Mouse (Mus musculus) forebrain, embryonic 16.5 days (tissue): Measurements from ENCODE around the gene Hip1r. TPM values are rescaled to one million over a fixed set of nuclear protein-coding genes. Genes with fewer than 3 reads are reported as not detected.

Experiments
- ATAC-seq: fragments of 200-750 bp; cut with Nextera tagmentation; 2 replicates; pipeline ENCODE4 v1.8.0; 2017; ENCODE audit warnings: mild to moderate bottlenecking, moderate library complexity
- H3K27ac ChIP-seq: fragments of 300-500 bp; sonication (generic); 2 replicates; pipeline ENCODE4 v1.5.1; 2014; ENCODE audit warnings: low read length, control low read depth
- H3K27me3 ChIP-seq: fragments of 300-500 bp; sonication (generic); replicated peaks from 2 replicates; pipeline ENCODE4 v1.6.1; 2014; ENCODE audit warnings: low read length; ENCODE audit not compliant: control insufficient read depth, insufficient read depth
- H3K36me3 ChIP-seq: fragments of 300-500 bp; sonication (generic); 2 replicates; pipeline ENCODE4 v1.6.1; 2014; ENCODE audit not compliant: control insufficient read depth, insufficient read depth
- H3K4me1 ChIP-seq: fragments of 300-500 bp; sonication (generic); replicated peaks from 2 replicates; pipeline ENCODE4 v1.6.1; 2014; ENCODE audit warnings: low read length; ENCODE audit not compliant: control insufficient read depth, insufficient read depth
- H3K4me2 ChIP-seq: fragments of 300-500 bp; sonication (generic); 2 replicates; pipeline ENCODE4 v1.6.1; 2014; ENCODE audit warnings: mild to moderate bottlenecking, low read length, control low read depth
- H3K4me3 ChIP-seq: fragments of 300-500 bp; sonication (generic); replicated peaks from 2 replicates; pipeline ENCODE4 v1.5.1; 2014; ENCODE audit warnings: mild to moderate bottlenecking, low read length, control low read depth
- H3K9ac ChIP-seq: fragments of 300-500 bp; sonication (generic); replicated peaks from 2 replicates; pipeline ENCODE4 v1.6.1; 2014; ENCODE audit warnings: low read depth, low read length, control low read depth
- H3K9me3 ChIP-seq: fragments of 300-500 bp; sonication (generic); 2 replicates; pipeline ENCODE4 v1.6.1; 2016; ENCODE audit warnings: low read length; ENCODE audit not compliant: control insufficient read depth
- WGBS: fragments of 180-500 bp; shearing (Covaris S2); extraction: QIAGEN DNeasy Blood & Tissue Kit; methylation state at CpG from one replicate; pipeline ENCODE4 v1.1.7; 2014; 5-methylcytosine and 5-hydroxymethylcytosine counted together
- polyA plus RNA-seq: library from polyadenylated mRNA; unstranded; fragments of >200 nt; fragmentation: Nextera tagmentation; extraction: Ambion mirVana; gene quantifications from 2 replicates; pipeline ENCODE4 v1.2.1, GENCODE M21; 2015

Hip1r gene
- polyA plus RNA-seq, 1 experiment from 2014 or later = 35.7 TPM

DNA sequence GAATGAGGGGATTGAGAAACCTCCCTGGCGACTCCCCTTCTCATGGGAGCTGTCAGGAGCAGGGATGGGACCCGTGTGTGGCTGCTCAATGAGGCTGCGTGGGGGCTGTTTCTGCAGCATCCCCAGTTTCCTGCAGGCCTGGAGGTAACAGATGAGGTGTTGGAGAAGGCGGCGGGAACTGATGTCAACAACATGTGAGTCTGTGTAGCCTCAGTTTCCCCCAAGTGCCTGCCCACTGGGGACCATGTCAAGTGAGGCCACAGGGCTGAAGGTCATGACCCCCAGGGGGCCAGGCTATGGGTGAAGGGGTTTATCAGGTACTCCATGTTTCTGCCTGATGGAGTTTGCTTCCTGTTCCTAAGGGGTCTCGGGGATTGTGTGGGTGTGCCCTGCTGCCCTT is 17.9 kb downstream of the Hip1r start:
- WGBS = 83% methylated on average over 6 of the region's 6 CpGs
- no peaks in the 10 kb centered on the region for H3K36me3 ChIP-seq
- no peak overlapping the region for H3K27ac ChIP-seq

DNA sequence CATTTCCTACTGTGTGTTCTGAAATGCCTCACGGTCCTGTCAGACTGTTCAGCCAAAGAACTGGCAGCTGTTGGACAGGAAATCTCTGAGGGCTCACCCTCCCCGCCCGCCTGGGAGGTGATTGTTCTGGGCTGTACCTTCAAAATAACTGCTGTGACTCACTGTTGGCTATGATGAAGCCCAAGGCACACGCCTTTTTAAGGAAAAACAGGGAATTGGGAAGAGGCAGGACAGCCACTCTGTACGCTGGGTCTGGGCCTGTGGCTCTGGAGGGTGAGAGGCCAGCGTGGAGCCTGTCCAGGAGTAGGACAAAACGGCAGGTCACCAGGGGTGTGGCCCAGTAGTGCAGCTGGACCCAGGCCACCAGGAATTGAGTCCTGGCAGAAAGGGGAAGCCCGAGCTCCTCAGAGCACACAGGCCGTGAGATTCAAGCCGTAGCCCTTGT is 18.8 kb downstream of the Hip1r start:
- Histone ChIP-seq H3K9ac (no peak overlapping the region; the same call in 1 of the 2 replicates), H3K4me2 (no peak overlapping the region), H3K36me3 (no peaks in the 10 kb centered on the region), H3K4me3 (no peak overlapping the region), H3K27ac (peak overlapping the region; percentile 77), H3K9me3 (no peaks in the 10 kb centered on the region), H3K27me3 (no peaks in the 10 kb centered on the region), H3K4me1 (peaks cover 15% of the 10 kb centered on the region)
- no peak for ATAC-seq
- WGBS = 77% methylated on average over 10 of the region's 10 CpGs

More for the DNA sequence above, 17.9 kb downstream of the Hip1r start:
- Histone ChIP-seq H3K9me3 (no peaks in the 10 kb centered on the region), H3K4me2 (no peak overlapping the region), H3K4me1 (peaks cover 9% of the 10 kb centered on the region), H3K9ac (no peak overlapping the region), H3K4me3 (no peak overlapping the region), H3K27me3 (no peaks in the 10 kb centered on the region)
- ATAC-seq = no peak

DNA sequence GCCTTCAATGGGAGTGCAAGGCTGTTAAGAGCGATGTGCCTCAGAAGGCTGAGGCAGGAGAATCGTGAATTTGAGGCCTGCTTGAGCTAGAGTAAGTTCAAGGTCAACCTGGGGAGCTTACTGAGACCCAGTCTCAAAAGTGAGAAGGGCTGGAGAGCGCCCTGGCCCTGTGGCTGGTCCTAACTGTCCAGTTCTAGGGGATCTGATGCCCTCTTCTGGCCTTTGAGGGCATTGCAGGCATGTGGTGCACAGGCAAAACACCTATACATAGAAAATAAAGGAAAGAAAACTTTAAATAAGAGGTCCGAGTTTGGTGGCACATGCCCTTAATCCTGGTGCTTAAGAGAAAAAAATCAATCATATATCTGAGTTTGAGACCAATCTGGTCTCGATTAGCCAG is 19.4 kb downstream of the Hip1r start:
- Histone ChIP-seq H3K9ac (no peak overlapping the region), H3K27me3 (no peaks in the 10 kb centered on the region), H3K4me2 (no peak overlapping the region), H3K4me3 (no peak overlapping the region), H3K36me3 (no peaks in the 10 kb centered on the region), H3K4me1 (peaks cover 21% of the 10 kb centered on the region), H3K27ac (peak overlapping the region; percentile 77), H3K9me3 (no peaks in the 10 kb centered on the region)
- peak; percentile 51; the same call in 1 of the 2 replicates for ATAC-seq
- 28% methylated on average over 5 of the region's 5 CpGs for WGBS

DNA sequence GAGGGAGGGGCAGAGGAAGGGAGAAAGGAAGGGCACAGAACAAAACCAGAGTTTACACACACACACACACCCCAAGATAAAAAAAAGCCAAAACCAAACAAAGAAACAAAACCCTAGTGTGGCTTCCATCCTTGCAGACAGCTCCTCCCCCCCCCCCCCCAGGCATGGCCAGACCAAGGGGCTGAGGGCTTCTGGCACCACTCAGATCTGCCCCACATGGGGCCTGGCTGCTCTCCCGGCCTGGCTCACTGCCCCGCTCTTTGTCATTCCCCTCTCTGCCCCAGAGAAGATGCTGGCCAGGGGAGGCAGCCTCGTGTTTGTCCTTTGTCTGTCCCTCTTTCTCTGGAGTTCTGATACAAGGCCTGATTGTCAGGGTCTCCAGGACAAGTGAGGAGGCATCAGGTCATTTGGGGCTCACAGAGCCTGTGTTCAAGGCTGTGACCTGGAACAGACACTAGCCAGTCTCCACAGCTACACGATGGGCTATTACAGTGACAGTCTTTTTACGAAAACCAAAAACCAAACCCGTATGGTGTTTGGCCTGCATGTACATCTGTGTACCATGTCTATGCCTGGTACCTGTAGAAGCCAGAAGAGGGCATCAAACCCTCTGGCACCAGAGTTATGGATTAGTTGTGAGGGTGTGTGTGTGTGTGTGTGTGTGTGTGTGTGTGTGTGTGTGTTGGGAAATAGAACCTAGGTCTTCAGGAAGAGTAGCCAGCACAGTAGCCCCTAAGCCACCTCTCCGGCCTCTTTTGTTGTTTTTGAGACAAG is 20.0 kb downstream of the Hip1r start:
- Histone ChIP-seq H3K4me2 (no peak overlapping the region), H3K9ac (peak overlapping the region; percentile 7), H3K4me1 (peaks cover 23% of the 10 kb centered on the region), H3K4me3 (no peak overlapping the region), H3K9me3 (no peaks in the 10 kb centered on the region), H3K36me3 (no peaks in the 10 kb centered on the region), H3K27ac (peak overlapping the region; percentile 77), H3K27me3 (no peaks in the 10 kb centered on the region)
- WGBS = 42% methylated on average over 7 of the region's 7 CpGs
- ATAC-seq = peak; percentile 79

DNA sequence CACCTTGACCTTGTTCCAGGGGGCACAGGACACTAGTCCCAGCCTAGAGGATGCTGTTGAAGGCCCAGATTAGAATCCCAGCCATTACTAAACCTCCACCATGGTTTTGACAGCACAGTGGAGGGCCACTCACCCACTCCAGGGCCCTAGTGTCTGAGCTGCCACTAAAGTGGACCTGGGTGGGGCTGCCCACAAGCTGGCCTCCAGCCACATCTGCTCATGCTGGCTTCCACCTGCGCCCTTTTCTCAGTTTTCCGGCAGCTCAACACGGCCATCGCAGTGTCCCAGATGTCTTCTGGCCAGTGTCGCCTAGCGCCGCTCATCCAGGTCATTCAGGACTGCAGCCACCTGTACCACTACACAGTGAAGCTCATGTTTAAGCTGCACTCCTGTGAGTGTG is 21.0 kb downstream of the Hip1r start:
- H3K4me2 ChIP-seq = no peak overlapping the region
- H3K36me3 ChIP-seq = no peaks in the 10 kb centered on the region
- 85% methylated on average over 7 of the region's 7 CpGs for WGBS
- H3K4me3 ChIP-seq = no peak overlapping the region
- no peak for ATAC-seq
- H3K27me3 ChIP-seq = no peaks in the 10 kb centered on the region
- H3K27ac ChIP-seq = peak overlapping the region; percentile 77; the same call in 1 of the 2 replicates
- no peak overlapping the region for H3K9ac ChIP-seq
- no peaks in the 10 kb centered on the region for H3K9me3 ChIP-seq
- H3K4me1 ChIP-seq = peaks cover 23% of the 10 kb centered on the region

DNA sequence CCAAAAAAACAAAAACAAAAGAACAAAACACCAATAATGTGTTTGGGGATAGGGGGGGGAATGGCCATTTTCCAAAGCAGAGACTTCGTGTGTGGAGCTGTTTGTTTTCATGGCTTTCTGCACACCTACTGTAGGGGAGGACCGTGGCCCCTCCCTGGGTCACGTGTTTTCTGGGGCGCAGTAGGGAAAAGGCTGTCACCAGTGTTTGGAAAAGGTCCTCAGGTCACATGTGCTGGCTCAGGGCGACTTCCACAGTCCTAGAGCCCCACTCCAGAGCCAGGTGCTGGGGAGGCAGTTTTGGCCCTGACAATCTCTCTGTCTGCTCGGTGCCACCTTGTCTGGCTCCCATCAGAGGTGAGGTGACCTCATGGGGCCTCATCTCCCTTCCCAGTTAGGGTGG is 22.0 kb downstream of the Hip1r start:
- Histone ChIP-seq H3K27me3 (no peaks in the 10 kb centered on the region), H3K4me1 (peaks cover 23% of the 10 kb centered on the region), H3K27ac (no peak overlapping the region), H3K4me3 (no peak overlapping the region), H3K4me2 (no peak overlapping the region), H3K36me3 (no peaks in the 10 kb centered on the region), H3K9me3 (no peaks in the 10 kb centered on the region), H3K9ac (no peak overlapping the region)
- no peak for ATAC-seq
- WGBS = 79% methylated on average over 6 of the region's 6 CpGs

DNA sequence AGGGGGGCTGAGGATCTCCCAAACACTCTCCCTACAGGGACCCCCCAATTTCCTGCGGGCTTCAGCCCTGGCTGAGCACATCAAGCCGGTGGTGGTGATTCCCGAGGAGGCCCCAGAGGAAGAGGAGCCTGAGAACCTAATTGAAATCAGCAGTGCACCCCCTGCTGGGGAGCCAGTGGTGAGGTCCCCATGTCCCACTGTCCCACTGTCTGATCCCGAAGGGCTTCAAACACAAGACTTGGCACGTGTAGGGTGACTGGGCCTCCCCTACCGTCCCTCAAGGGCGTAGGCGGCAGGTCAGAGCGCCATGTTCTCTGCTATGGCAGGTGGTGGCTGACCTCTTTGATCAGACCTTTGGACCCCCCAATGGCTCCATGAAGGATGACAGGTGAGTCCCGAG is 22.8 kb downstream of the Hip1r start:
- H3K36me3 ChIP-seq = no peaks in the 10 kb centered on the region
- peaks cover 23% of the 10 kb centered on the region for H3K4me1 ChIP-seq
- no peaks in the 10 kb centered on the region for H3K27me3 ChIP-seq
- no peak overlapping the region for H3K4me3 ChIP-seq
- no peak overlapping the region for H3K9ac ChIP-seq
- WGBS = 82% methylated on average over 10 of the region's 10 CpGs
- no peaks in the 10 kb centered on the region for H3K9me3 ChIP-seq
- no peak overlapping the region for H3K27ac ChIP-seq
- ATAC-seq = no peak
- no peak overlapping the region for H3K4me2 ChIP-seq

DNA sequence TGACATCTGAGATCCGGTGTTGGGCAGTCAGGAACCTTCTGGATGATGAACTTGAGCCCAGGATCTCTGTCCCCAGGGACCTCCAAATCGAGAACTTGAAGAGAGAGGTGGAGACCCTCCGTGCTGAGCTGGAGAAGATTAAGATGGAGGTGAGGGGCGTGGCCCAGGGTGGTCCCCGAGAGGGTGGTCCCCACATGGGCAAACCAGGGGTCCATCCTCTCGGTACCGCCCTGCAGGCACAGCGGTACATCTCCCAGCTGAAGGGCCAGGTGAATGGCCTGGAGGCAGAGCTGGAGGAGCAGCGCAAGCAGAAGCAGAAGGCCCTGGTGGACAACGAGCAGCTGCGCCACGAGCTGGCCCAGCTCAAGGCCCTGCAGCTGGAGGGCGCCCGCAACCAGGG is 23.3 kb downstream of the Hip1r start:
- no peaks in the 10 kb centered on the region for H3K9me3 ChIP-seq
- no peaks in the 10 kb centered on the region for H3K36me3 ChIP-seq
- H3K4me2 ChIP-seq = no peak overlapping the region
- WGBS = 89% methylated on average over 14 of the region's 14 CpGs
- no peak overlapping the region for H3K27ac ChIP-seq
- no peak overlapping the region for H3K9ac ChIP-seq
- peaks cover 23% of the 10 kb centered on the region for H3K4me1 ChIP-seq
- H3K27me3 ChIP-seq = no peaks in the 10 kb centered on the region
- no peak for ATAC-seq
- no peak overlapping the region for H3K4me3 ChIP-seq

DNA sequence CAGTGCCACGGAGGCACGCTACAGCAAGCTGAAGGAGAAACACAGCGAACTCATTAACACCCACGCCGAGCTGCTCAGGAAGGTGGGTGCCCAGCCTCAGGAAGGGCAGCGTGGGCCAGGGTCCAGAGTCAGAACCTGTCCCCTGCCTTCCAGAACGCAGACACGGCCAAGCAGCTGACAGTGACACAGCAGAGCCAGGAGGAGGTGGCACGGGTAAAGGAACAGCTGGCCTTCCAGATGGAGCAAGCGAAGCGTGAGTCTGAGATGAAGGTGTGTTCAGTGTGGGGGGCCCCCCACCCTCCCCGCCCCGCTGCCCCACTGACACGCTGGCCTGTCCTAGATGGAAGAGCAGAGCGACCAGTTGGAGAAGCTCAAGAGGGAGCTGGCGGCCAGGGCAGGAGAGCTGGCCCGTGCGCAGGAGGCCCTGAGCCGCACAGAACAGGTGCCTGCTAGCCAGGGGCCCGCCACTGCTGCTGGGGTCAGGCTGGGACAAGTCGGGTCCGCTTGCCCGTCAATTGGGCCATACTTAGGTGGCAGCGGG is 23.9 kb downstream of the Hip1r start:
- Histone ChIP-seq H3K9me3 (no peaks in the 10 kb centered on the region), H3K9ac (no peak overlapping the region), H3K4me2 (no peak overlapping the region), H3K4me3 (no peak overlapping the region), H3K27ac (peak overlapping the region; percentile 12; the same call in 1 of the 2 replicates), H3K4me1 (peaks cover 21% of the 10 kb centered on the region), H3K36me3 (no peaks in the 10 kb centered on the region), H3K27me3 (no peaks in the 10 kb centered on the region)
- no peak for ATAC-seq
- 62% methylated on average over 24 of the region's 24 CpGs for WGBS
